Mouse (Mus musculus) cortical plate, adult 2 months (tissue): ENCODE results near the gene Tuba3a. TPM values are rescaled to one million over a fixed set of nuclear protein-coding genes. Genes with fewer than 3 reads are reported as not detected.
A peak's percentile ranks its signal among the peaks of the same experiment; 100 is the strongest.

Source experiments
- H3K27ac ChIP-seq: fragments of 200-500 bp; 2 replicates; pipeline ENCODE4 v1.5.1; 2012; ENCODE audit warnings: low read length, control low read depth, inconsistent platforms; ENCODE audit not compliant: insufficient read depth
- H3K4me1 ChIP-seq: fragments of 200-500 bp; 2 replicates; pipeline ENCODE4 v1.6.1; 2011; ENCODE audit warnings: low read length; ENCODE audit not compliant: control insufficient read depth, insufficient read depth
- H3K4me3 ChIP-seq: fragments of 200-500 bp; 2 replicates; pipeline ENCODE4 v1.5.1; 2011; ENCODE audit warnings: mild to moderate bottlenecking, low read length, control low read depth; ENCODE audit not compliant: insufficient read depth
- CTCF ChIP-seq: fragments of 200-500 bp; IDR thresholded peaks from 2 replicates; pipeline ENCODE4 v1.5.1; 2011; ENCODE audit warnings: mild to moderate bottlenecking, control low read depth, low read length; ENCODE audit not compliant: insufficient read depth; ENCODE audit errors: extremely low read depth
- POLR2A ChIP-seq: fragments of 200-500 bp; IDR thresholded peaks from 2 replicates; pipeline ENCODE4 v1.6.1; 2011; ENCODE audit warnings: mild to moderate bottlenecking, low read length, control low read depth; ENCODE audit not compliant: insufficient read depth; ENCODE audit errors: extremely low read depth
- polyA plus RNA-seq: library from polyadenylated mRNA; depleted of rRNA; stranded (reverse); fragments of >200 nt; gene quantifications from 2 replicates; pipeline ENCODE4 v1.2.3, GENCODE M21; 2012; rRNA removed

Gene Tuba3a
- polyA plus RNA-seq, 1 experiment = not detected

- H3K4me3 ChIP-seq = no peak overlapping the region
- no peak overlapping the region for H3K27ac ChIP-seq
- no peak for TF ChIP-seq POLR2A
- TF ChIP-seq CTCF = no peak
- 0 out of 2 replicates have a peak, but pooled peaks cover 2% of the 10 kb centered on the region for H3K4me1 ChIP-seq
Observed at GRCm38 (mm10) chr6:125236341-125236740, 49.5 kb downstream of the Tuba3a start.

- H3K4me1 ChIP-seq = 0 out of 2 replicates have a peak, but pooled peaks cover 2% of the 10 kb centered on the region
- no peak overlapping the region for H3K27ac ChIP-seq
- TF ChIP-seq POLR2A (no peak), CTCF (no peak)
- no peak overlapping the region for H3K4me3 ChIP-seq
Observed at GRCm38 (mm10) chr6:125234520-125234828, 51.4 kb downstream of the Tuba3a start.

GRCm38 (mm10) chr6:125233816-125234519, 51.9 kb downstream of the Tuba3a start:
- Histone ChIP-seq H3K4me1 (0 out of 2 replicates have a peak, but pooled peaks cover 2% of the 10 kb centered on the region), H3K27ac (no peak overlapping the region), H3K4me3 (no peak overlapping the region)
- TF ChIP-seq CTCF = no peak
- no peak for TF ChIP-seq POLR2A

DNA sequence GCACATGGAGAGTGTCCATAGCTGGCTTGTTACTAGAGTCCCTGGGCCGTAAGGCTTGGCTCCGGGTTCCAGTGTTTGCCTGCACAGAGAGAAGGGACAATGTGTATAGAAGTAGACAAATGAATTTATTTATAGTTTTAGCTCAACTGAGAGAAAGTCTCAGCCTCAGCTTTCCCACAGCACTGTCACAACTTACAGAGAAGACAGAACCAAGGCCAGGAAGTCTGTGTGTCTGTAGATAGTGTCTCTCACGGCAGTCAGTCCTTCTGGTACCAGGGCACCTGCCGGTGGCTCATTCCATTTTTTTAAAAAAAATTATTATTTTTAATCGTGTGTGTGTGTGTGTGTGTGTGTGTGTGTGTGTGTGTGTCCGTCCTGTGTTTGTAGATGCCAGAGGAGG, 53.3 kb downstream of the Tuba3a start:
- TF ChIP-seq CTCF = no peak
- H3K27ac ChIP-seq = no peak overlapping the region
- H3K4me3 ChIP-seq = no peak overlapping the region
- H3K4me1 ChIP-seq = 0 out of 2 replicates have a peak, but pooled peaks cover 2% of the 10 kb centered on the region

DNA sequence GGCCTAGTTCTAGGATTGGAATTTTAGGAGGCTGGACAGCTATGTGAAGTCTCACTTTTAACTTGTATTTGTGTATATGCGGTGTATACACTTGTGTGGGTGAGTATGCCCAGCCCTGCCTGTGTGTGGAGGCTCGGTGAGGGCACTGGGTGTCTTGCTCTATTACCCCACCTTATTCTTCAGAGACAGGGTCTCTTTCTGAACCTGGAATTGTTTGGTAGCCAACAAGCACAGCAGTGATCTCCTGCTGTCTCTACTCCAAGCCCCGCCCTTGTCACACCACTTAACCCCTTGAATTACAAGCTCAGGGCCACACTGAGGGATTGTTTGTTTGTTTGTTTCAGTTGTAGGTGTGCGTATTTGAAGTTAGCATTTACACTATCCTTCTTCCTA, 53.8 kb downstream of the Tuba3a start:
- no peaks in the 10 kb centered on the region for H3K4me1 ChIP-seq
- TF ChIP-seq CTCF = no peak
- no peak for TF ChIP-seq POLR2A
- H3K4me3 ChIP-seq = peak overlapping the region; percentile 57
- H3K27ac ChIP-seq = peak overlapping the region; percentile 44; the same call in 1 of the 2 replicates

DNA sequence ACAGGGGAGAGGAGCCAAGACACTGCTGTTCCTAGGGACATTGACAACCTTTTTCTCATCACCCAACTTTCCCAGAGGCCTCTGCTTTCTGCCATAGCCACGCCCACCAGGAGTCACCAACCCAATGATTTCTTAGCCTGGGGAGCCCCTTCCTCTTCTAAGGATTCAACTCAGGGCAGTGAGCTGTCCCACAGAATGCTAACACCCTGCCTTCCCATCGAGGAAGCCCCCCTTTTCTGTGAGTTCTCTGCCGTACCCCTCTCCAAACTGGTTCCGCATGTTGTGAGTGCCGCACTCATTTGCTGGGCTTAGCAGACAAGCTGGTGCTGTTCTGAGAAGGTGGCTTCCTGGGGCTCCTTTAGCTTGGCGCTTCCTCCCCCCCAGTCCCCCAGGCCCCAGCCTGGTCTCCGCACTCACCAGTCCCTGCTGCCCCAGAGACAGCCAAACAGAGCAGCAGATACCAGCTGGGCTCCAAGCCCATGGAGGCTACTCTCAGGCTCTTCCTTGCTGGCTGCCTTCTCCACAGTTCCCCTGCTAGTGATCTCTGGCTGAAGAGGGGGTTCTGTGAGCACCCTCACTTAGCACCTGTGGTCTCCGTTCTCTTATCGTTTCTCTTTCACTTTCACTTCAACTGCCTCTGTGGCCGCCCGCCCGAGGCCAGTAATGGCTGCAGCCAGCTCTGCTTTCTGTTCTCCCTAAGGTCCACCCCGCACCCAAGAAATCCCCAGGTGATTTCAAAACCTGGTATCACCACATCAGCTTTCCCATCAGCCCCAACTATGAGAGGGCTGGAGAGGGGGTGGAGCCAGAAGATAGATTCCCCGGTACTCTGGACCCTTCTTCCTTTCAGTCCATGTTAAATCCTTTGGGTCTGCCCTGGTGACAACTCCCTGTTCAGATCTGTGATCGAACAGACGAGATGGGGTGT, 54.5 kb downstream of the Tuba3a start, which contains the start of gene Tapbpl:
Gene Tapbpl, minus strand, starts transcription at position 744 of the 928 bp plus-strand sequence.
- Histone ChIP-seq H3K4me3 (peak within 1 kb of the TSS; percentile 57), H3K27ac (peak within 1 kb of the TSS; percentile 44), H3K4me1 (no peaks in the 10 kb centered on the region)
- TF ChIP-seq CTCF (no peak), POLR2A (peak; percentile 39; the same call in 1 of the 2 replicates)

DNA sequence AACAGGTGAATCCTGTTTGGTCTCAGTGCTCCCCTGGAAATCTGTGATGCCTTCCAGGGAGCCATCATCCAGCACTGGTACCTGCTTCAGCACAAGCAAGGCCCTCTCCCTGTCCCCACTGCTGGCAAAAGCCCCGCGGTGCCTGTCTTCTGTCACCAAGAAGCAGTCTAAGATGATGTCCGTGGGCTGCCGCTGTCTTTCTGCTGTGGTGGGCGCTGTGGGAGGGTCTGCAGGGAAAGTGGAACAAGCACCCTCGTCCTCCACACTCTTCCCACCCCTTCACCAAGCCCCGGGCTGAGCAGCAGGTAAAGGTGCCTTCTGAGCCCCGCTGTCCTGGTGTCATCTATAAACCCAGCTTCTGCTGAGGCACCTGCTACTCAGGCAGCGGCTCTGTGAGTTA, 55.3 kb downstream of the Tuba3a start:
- Histone ChIP-seq H3K4me3 (no peak overlapping the region; the same call in 1 of the 2 replicates), H3K27ac (no peak overlapping the region), H3K4me1 (no peaks in the 10 kb centered on the region)
- TF ChIP-seq CTCF (no peak), POLR2A (no peak)

Other genes with a start within 250 kb of the Tuba3a start
- 69.7 and 78.6 TPM in 2 replicates for gene Ing4, start 246.3 kb downstream of the Tuba3a start, polyA plus RNA-seq
- gene Acrbp, start 236.4 kb downstream of the Tuba3a start, polyA plus RNA-seq = 17.3 and 19.4 TPM in 2 replicates
- gene Lpar5, start 218.1 kb downstream of the Tuba3a start, polyA plus RNA-seq = 1.0 and 1.3 TPM in 2 replicates
- 79.0 and 80.7 TPM in 2 replicates for gene Chd4, start 190.1 kb downstream of the Tuba3a start, polyA plus RNA-seq
- gene Nop2, start 154.1 kb downstream of the Tuba3a start, polyA plus RNA-seq = 20.0 and 21.5 TPM in 2 replicates
- gene Iffo1, start 140.8 kb downstream of the Tuba3a start, polyA plus RNA-seq = 96.9 and 97.6 TPM in 2 replicates
- 4,394 and 4,549 TPM in 2 replicates for gene Gapdh, start 119.6 kb downstream of the Tuba3a start, polyA plus RNA-seq
- 53.5 and 58.3 TPM in 2 replicates for gene Ncapd2, start 94.3 kb downstream of the Tuba3a start, polyA plus RNA-seq
- gene Mrpl51, start 94.2 kb downstream of the Tuba3a start, polyA plus RNA-seq = 51.2 and 52.9 TPM in 2 replicates
- gene Vamp1, start 70.5 kb downstream of the Tuba3a start, polyA plus RNA-seq = 169 and 175 TPM in 2 replicates
- 6.4 and 6.7 TPM in 2 replicates for gene Tapbpl, start 54.2 kb downstream of the Tuba3a start, polyA plus RNA-seq
- 0.06 TPM in 1 of 2 replicates, not detected in the other for gene Cd27, start 49.0 kb downstream of the Tuba3a start, polyA plus RNA-seq
- gene Ltbr, start 27.8 kb upstream of the Tuba3a start, polyA plus RNA-seq = 10.3 and 10.8 TPM in 2 replicates
- 4.0 and 4.7 TPM in 2 replicates for gene Scnn1a, start 34.6 kb upstream of the Tuba3a start, polyA plus RNA-seq
- 13.6 and 14.9 TPM in 2 replicates for gene Tnfrsf1a, start 63.3 kb upstream of the Tuba3a start, polyA plus RNA-seq
- 0.11 and 0.23 TPM in 2 replicates for gene Plekhg6, start 94.8 kb upstream of the Tuba3a start, polyA plus RNA-seq
- gene Cd9, start 208.7 kb upstream of the Tuba3a start, polyA plus RNA-seq = 88.3 and 105 TPM in 2 replicates